Mouse (Mus musculus) kidney, adult 2 months (tissue): Measurements from ENCODE around the gene Cks1brt.

Experiments
- CTCF ChIP-seq: fragments of 200-500 bp; conservative IDR thresholded peaks from 2 replicates; pipeline ENCODE4 v1.5.1; 2011; ENCODE audit warnings: low read depth, mild to moderate bottlenecking, control low read depth, low read length, moderate library complexity, mixed read lengths; ENCODE audit not compliant: insufficient read depth, insufficient read length
- POLR2A ChIP-seq: fragments of 200-500 bp; IDR thresholded peaks from one replicate; pipeline ENCODE4 v1.6.1; 2011; ENCODE audit warnings: low read depth, low read length, control low read depth

DNA sequence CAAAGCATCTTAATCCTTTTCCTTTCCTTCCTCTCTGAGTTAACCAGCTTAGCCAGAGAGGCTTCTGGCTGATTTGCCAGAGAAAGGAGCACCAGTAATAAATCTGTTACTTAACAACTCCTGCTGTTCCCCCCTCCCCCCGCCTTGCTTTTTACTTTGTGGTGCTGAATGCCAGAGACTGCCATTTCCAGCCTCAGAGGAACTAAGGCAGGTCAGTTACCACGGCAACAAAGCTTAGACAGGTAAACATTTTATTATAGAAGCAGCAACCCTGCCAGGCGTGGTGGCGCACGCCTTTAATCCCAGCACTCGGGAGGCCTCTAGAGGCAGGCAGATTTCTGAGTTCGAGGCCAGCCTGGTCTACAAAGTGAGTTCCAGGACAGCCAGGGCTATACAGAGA, 24.2 kb downstream of the Cks1brt start:
- TF ChIP-seq CTCF = no peak
- no peak for TF ChIP-seq POLR2A
